Mouse (Mus musculus) hindbrain, embryonic 15.5 days (tissue): ENCODE data around the gene Leo1. TPM values are rescaled to one million over a fixed set of nuclear protein-coding genes. Genes with fewer than 3 reads are reported as not detected.

Experiments used
- ATAC-seq: fragments of 200-750 bp; cut with Nextera tagmentation; 2 replicates; pipeline ENCODE4 v1.8.0; 2017; ENCODE audit warnings: low read depth, moderate number of reproducible peaks, moderate TSS enrichment; ENCODE audit not compliant: low FRiP score
- H3K27ac ChIP-seq: fragments of 300-500 bp; sonication (generic); replicated peaks from 2 replicates; pipeline ENCODE4 v1.5.1; 2015; ENCODE audit warnings: mild to moderate bottlenecking, inconsistent platforms
- H3K27me3 ChIP-seq: fragments of 300-500 bp; sonication (generic); 2 replicates; pipeline ENCODE4 v1.6.1; 2015; ENCODE audit warnings: control low read depth, inconsistent platforms
- H3K36me3 ChIP-seq: fragments of 300-500 bp; sonication (generic); 2 replicates; pipeline ENCODE4 v1.6.1; 2015; ENCODE audit warnings: control low read depth, inconsistent platforms
- H3K4me1 ChIP-seq: fragments of 300-500 bp; sonication (generic); replicated peaks from 2 replicates; pipeline ENCODE4 v1.6.1; 2015; ENCODE audit warnings: control low read depth, inconsistent platforms
- H3K4me2 ChIP-seq: fragments of 300-500 bp; sonication (generic); 2 replicates; pipeline ENCODE4 v1.6.1; 2015; ENCODE audit warnings: moderate library complexity, mild to moderate bottlenecking, inconsistent platforms
- H3K4me3 ChIP-seq: fragments of 300-500 bp; sonication (generic); 2 replicates; pipeline ENCODE4 v1.5.1; 2015; ENCODE audit warnings: mild to moderate bottlenecking, inconsistent platforms
- H3K9ac ChIP-seq: fragments of 300-500 bp; sonication (generic); 2 replicates; pipeline ENCODE4 v1.6.1; 2015; ENCODE audit warnings: inconsistent platforms
- H3K9me3 ChIP-seq: fragments of 300-500 bp; sonication (generic); 2 replicates; pipeline ENCODE4 v1.6.1; 2016; ENCODE audit warnings: control low read depth, inconsistent platforms
- WGBS: fragments of 180-500 bp; shearing (Covaris S2); methylation state at CpG from one replicate; pipeline ENCODE4 v1.1.7; 2015; 5-methylcytosine and 5-hydroxymethylcytosine counted together
- polyA plus RNA-seq: library from polyadenylated mRNA; unstranded; fragments of >200 nt; fragmentation: Nextera tagmentation; extraction: Ambion mirVana; gene quantifications from 2 replicates; pipeline ENCODE4 v1.2.1, GENCODE M21; 2015

The Leo1 gene
- polyA plus RNA-seq, 1 experiment from 2014 or later, result 46.4 TPM

- Histone ChIP-seq H3K4me1 (peaks cover 6% of the 10 kb centered on the region), H3K9ac (no peak overlapping the region), H3K4me3 (no peak overlapping the region), H3K27ac (no peak overlapping the region), H3K27me3 (no peaks in the 10 kb centered on the region), H3K36me3 (peaks cover 70% of the 10 kb centered on the region), H3K4me2 (no peak overlapping the region), H3K9me3 (no peaks in the 10 kb centered on the region)
- ATAC-seq, result no peak
- 90% methylated on average over 3 of the region's 3 CpGs for WGBS
These were observed 6.7 kb downstream of the Leo1 start for GRCm38 (mm10) chr9:75448021-75448420.

DNA sequence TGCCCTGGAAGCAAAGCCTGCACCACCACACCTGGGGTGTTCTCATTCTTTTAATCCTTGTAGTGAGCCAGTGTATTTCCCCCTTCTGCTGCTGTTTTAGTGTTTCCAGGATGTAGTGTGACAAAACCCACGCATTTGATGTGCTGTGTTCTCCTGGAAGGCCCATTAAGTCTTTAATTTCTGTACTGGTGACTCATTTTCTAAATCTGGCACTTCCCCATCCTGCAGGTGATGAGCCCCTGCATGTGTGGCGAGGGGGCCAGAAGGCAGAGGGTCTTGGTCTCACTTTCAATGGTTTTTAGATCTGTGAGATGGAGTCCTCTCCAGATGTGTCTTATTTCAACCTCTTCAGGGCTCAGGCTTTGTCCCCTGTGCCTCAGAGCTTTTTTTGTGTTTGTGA is 12.7 kb downstream of the Leo1 start:
- Histone ChIP-seq H3K9ac (no peak overlapping the region), H3K4me1 (no peaks in the 10 kb centered on the region), H3K36me3 (peaks cover 92% of the 10 kb centered on the region), H3K4me3 (no peak overlapping the region), H3K27ac (no peak overlapping the region), H3K4me2 (no peak overlapping the region), H3K9me3 (no peaks in the 10 kb centered on the region), H3K27me3 (no peaks in the 10 kb centered on the region)
- 92% methylated on average over 2 of the region's 2 CpGs for WGBS
- no peak for ATAC-seq

- Histone ChIP-seq H3K4me1 (no peaks in the 10 kb centered on the region), H3K4me3 (no peak overlapping the region), H3K27me3 (no peaks in the 10 kb centered on the region), H3K4me2 (no peak overlapping the region), H3K9me3 (no peaks in the 10 kb centered on the region), H3K27ac (no peak overlapping the region), H3K36me3 (peaks cover 97% of the 10 kb centered on the region), H3K9ac (no peak overlapping the region)
- no peak for ATAC-seq
- WGBS, result 86% methylated on average over 10 of the region's 10 CpGs
These were observed 14.4 kb downstream of the Leo1 start for GRCm38 (mm10) chr9:75455684-75456083.

- Histone ChIP-seq H3K9ac (no peak overlapping the region), H3K4me1 (no peaks in the 10 kb centered on the region), H3K27me3 (no peaks in the 10 kb centered on the region), H3K4me3 (no peak overlapping the region), H3K27ac (no peak overlapping the region), H3K4me2 (no peak overlapping the region), H3K36me3 (peaks cover 89% of the 10 kb centered on the region), H3K9me3 (no peaks in the 10 kb centered on the region)
- no peak for ATAC-seq
- 77% methylated on average over 8 of the region's 8 CpGs for WGBS
These were observed 21.8 kb downstream of the Leo1 start for GRCm38 (mm10) chr9:75463050-75463660.

- 97% methylated on average over 9 of the region's 9 CpGs for WGBS
These were observed 24.5 kb downstream of the Leo1 start for GRCm38 (mm10) chr9:75465856-75466255.

GRCm38 (mm10) chr9:75466641-75467040 is 25.3 kb downstream of the Leo1 start:
- 92% methylated on average over 4 of the region's 4 CpGs for WGBS
- H3K27ac ChIP-seq, result no peak overlapping the region
- H3K4me2 ChIP-seq, result no peak overlapping the region
- no peaks in the 10 kb centered on the region for H3K4me1 ChIP-seq
- no peaks in the 10 kb centered on the region for H3K9me3 ChIP-seq
- H3K36me3 ChIP-seq, result peaks cover 63% of the 10 kb centered on the region
- H3K4me3 ChIP-seq, result no peak overlapping the region
- no peaks in the 10 kb centered on the region for H3K27me3 ChIP-seq
- H3K9ac ChIP-seq, result no peak overlapping the region
- no peak for ATAC-seq

More at GRCm38 (mm10) chr9:75465856-75466255, 24.5 kb downstream of the Leo1 start:
- no peak overlapping the region for H3K27ac ChIP-seq
- no peaks in the 10 kb centered on the region for H3K4me1 ChIP-seq
- no peak for ATAC-seq
- H3K27me3 ChIP-seq, result no peaks in the 10 kb centered on the region
- H3K36me3 ChIP-seq, result peaks cover 67% of the 10 kb centered on the region
- no peaks in the 10 kb centered on the region for H3K9me3 ChIP-seq
- H3K4me2 ChIP-seq, result no peak overlapping the region
- no peak overlapping the region for H3K4me3 ChIP-seq
- no peak overlapping the region for H3K9ac ChIP-seq

GRCm38 (mm10) chr9:75467581-75467980 is 26.3 kb downstream of the Leo1 start:
- no peaks in the 10 kb centered on the region for H3K9me3 ChIP-seq
- no peak overlapping the region for H3K4me3 ChIP-seq
- peaks cover 60% of the 10 kb centered on the region for H3K36me3 ChIP-seq
- H3K9ac ChIP-seq, result no peak overlapping the region
- H3K27me3 ChIP-seq, result no peaks in the 10 kb centered on the region
- 93% methylated on average over 3 of the region's 3 CpGs for WGBS
- H3K27ac ChIP-seq, result no peak overlapping the region
- ATAC-seq, result no peak
- H3K4me1 ChIP-seq, result no peaks in the 10 kb centered on the region
- no peak overlapping the region for H3K4me2 ChIP-seq

- H3K27me3 ChIP-seq, result no peaks in the 10 kb centered on the region
- no peak overlapping the region for H3K4me2 ChIP-seq
- ATAC-seq, result no peak
- H3K4me3 ChIP-seq, result no peak overlapping the region
- no peak overlapping the region for H3K27ac ChIP-seq
- H3K9ac ChIP-seq, result no peak overlapping the region
- H3K4me1 ChIP-seq, result no peaks in the 10 kb centered on the region
- 81% methylated on average over 14 of the region's 14 CpGs for WGBS
- peaks cover 53% of the 10 kb centered on the region for H3K36me3 ChIP-seq
- H3K9me3 ChIP-seq, result no peaks in the 10 kb centered on the region
These were observed 27.0 kb downstream of the Leo1 start for GRCm38 (mm10) chr9:75468297-75468696.

- H3K36me3 ChIP-seq, result peaks cover 4% of the 10 kb centered on the region; the same call in 1 of the 2 replicates
- no peak overlapping the region for H3K4me3 ChIP-seq
- H3K9ac ChIP-seq, result no peak overlapping the region
- H3K9me3 ChIP-seq, result no peaks in the 10 kb centered on the region
- ATAC-seq, result no peak
- 81% methylated on average over 3 of the region's 3 CpGs for WGBS
- H3K27me3 ChIP-seq, result no peaks in the 10 kb centered on the region
- no peak overlapping the region for H3K27ac ChIP-seq
- H3K4me1 ChIP-seq, result no peaks in the 10 kb centered on the region; the same call in 1 of the 2 replicates
- no peak overlapping the region for H3K4me2 ChIP-seq
These were observed 35.9 kb downstream of the Leo1 start for GRCm38 (mm10) chr9:75477212-75477611.

DNA sequence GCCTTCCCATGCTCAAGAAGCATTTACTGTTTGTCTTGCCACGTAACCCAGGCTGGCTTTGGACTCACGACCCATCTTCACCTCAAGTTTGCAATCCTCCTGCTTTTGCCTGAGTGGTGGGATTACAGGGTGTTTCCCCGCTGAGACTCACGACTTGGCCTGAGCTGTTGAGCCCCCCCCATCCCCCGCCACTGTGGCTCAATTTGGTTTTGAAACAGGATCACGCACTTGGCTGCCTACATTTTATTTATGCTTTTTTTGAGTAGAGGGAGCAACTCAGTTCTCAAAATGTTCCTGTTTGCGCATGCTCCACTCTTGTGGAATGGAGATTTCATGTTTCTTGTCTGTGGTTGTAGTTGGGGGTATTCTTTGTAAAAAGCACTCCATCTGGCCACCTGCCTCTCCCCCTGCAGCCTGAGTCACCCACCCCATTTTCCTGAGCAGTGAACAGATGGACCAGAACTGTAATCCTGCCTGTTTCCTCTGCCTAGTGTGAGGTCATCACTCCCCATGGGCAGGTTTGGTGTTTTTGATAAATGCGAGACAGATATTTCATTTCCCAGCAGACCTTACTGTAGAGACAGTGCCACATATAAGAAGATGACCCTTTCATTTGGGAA is 37.9 kb downstream of the Leo1 start:
- H3K27me3 ChIP-seq, result no peaks in the 10 kb centered on the region
- no peak overlapping the region for H3K27ac ChIP-seq
- WGBS, result 59% methylated on average over 8 of the region's 8 CpGs
- no peak overlapping the region for H3K4me3 ChIP-seq
- no peak overlapping the region for H3K4me2 ChIP-seq
- H3K9ac ChIP-seq, result no peak overlapping the region
- ATAC-seq, result 0 out of 2 replicates have a peak, but pooled peaks have one; percentile 38
- no peaks in the 10 kb centered on the region for H3K36me3 ChIP-seq
- H3K9me3 ChIP-seq, result no peaks in the 10 kb centered on the region
- no peaks in the 10 kb centered on the region; the same call in 1 of the 2 replicates for H3K4me1 ChIP-seq

DNA sequence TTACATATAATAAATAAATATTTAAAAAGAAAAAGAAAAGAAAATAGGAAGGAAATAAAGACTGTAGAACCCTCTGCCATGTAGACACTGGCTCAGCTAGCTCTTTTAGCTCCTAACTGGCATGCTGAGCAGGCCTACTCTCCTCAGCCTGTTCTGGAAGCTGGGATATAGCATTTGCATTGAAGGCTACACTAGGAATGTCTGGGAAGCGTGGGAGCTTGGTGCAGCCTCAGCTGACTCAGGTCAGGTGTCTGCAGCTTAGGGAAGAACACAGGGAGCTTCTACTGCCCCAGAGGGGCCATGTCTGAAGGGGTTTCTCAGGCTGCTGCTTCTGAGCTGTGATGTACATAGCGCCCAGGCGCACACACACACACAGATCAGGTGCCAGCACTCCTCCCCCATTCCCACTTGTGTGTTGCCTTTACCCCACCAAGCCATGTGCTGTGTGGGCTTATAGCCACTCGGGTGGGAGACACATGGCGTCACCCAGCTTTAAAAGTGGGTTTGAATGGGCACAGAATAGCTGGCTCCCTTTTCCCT is 39.3 kb downstream of the Leo1 start:
- Histone ChIP-seq H3K27ac (no peak overlapping the region), H3K27me3 (no peaks in the 10 kb centered on the region), H3K9ac (no peak overlapping the region), H3K36me3 (0 out of 2 replicates have a peak, but pooled peaks cover 3% of the 10 kb centered on the region), H3K4me2 (no peak overlapping the region), H3K4me3 (no peak overlapping the region), H3K9me3 (no peaks in the 10 kb centered on the region), H3K4me1 (no peaks in the 10 kb centered on the region; the same call in 1 of the 2 replicates)
- WGBS, result 94% methylated on average over 5 of the region's 5 CpGs
- no peak for ATAC-seq

DNA sequence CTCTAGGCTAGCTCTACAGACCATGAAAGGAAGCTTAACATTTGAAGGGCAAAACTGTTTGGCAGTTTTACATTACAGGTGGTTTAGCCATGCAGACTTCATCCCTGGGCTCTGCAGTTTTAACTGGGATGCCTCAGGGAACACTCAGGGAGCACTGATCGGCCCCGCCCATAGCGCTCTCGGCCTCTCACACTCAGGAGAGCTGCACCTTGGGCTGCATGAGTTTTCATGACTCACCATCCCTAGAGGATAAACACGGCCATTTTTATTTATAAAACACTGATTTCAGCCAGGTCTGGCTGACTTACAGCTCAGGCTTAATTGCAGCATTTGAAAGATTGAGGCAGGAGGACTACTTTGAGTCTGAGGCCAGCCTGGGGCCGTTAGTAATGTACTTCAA is 43.9 kb downstream of the Leo1 start:
- Histone ChIP-seq H3K4me3 (no peak overlapping the region), H3K9me3 (no peaks in the 10 kb centered on the region), H3K4me2 (no peak overlapping the region), H3K27me3 (no peaks in the 10 kb centered on the region), H3K4me1 (no peaks in the 10 kb centered on the region), H3K36me3 (0 out of 2 replicates have a peak, but pooled peaks cover 3% of the 10 kb centered on the region), H3K27ac (no peak overlapping the region), H3K9ac (no peak overlapping the region)
- no peak for ATAC-seq
- 95% methylated on average over 6 of the region's 6 CpGs for WGBS
